Mouse (Mus musculus): ENCODE measurements around the gene Olfr1290.

Gene Olfr1290

DNA sequence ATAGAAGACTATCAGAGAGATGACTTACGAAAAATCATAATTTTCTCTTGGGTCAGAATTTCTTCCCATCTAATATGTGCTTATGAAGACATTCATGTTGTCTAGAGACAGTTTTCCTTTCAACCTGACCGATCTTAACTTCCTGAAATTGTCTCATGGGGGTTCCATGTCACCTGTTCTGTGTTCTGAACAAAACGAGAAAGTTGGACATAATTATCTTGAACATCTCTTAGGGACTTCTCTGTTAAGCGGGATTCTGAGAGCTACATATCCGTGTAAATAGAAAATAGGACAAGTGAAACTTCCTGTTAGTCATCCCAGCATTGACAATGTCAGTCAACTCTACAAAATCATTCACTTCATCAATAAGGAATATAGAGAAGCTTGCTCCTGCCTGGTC, at the start of gene Olfr1290:
TSS of gene Olfr1290 (minus strand) at position 101 of the 400 bp plus-strand sequence.
- DNase-seq (ENCODE audit: low read depth, low spot score), result no peak

GRCm38 (mm10) chr2:111540191-111540590, 46.6 kb upstream of the Olfr1290 start, which contains the start of gene Olfr1294:
TSS of gene Olfr1294 (minus strand) at chr2:111540291.
- DNase-seq (ENCODE audit: low read depth, low spot score), result no peak

GRCm38 (mm10) chr2:111524903-111525302, 31.3 kb upstream of the Olfr1290 start, which contains the start of gene Olfr1293-ps:
TSS of gene Olfr1293-ps (plus strand) at chr2:111525203.
- no peak for DNase-seq (ENCODE audit: low read depth, low spot score)

DNA sequence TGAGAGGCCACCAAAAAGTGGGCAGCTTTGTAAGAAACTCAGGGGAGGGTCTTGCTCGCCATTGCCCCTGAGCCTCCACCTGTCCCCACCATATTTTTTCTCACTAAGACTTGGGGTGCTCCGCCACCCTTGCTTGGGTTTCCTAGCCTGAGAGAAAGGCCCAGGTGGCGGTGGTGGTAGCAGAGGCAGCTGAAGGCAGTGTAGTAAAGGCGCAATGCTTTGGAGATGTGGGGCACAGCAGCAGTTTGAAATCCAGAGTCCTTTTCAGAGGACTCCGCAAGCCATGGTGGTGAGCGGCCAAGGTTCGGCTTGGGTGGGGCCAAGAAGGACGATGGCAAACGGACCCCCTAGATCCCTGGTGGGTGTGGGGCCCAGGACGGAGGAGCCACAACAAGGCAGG, 23.8 kb upstream of the Olfr1290 start:
- no peak for DNase-seq (ENCODE audit: low read depth, low spot score)

GRCm38 (mm10) chr2:111496880-111497279, 3.3 kb upstream of the Olfr1290 start, which contains the start of gene Olfr1291-ps1:
TSS of gene Olfr1291-ps1 (plus strand) at chr2:111497180.
- DNase-seq (ENCODE audit: low read depth, low spot score), result no peak

DNA sequence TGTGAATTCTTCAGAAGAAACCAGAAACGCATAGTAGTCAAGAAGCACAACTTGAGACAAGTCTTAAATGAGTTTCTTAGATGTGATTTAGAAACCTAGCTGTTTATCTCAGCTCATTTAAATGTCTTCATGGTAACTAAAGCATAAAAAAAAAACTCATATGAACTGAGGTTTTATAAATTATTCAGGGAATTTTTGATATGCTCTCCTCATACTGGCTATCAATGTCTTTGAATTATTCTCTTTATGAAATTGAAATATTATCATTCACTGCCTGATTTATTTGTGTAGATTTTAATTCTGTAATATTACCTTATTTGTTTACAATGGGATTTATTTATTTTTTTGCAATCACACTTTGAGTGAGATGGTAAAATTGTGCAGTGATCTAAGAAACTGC, 13.1 kb downstream of the Olfr1290 start, which contains the start of gene Olfr1289:
TSS of gene Olfr1289 (plus strand) at position 301 of the 400 bp plus-strand sequence.
- no peak for DNase-seq (ENCODE audit: low read depth, low spot score)

GRCm38 (mm10) chr2:111473801-111474200, 19.8 kb downstream of the Olfr1290 start, which contains the start of gene Olfr1288:
TSS of gene Olfr1288 (plus strand) at chr2:111474101.
- no peak for DNase-seq (ENCODE audit: low read depth, low spot score)

DNA sequence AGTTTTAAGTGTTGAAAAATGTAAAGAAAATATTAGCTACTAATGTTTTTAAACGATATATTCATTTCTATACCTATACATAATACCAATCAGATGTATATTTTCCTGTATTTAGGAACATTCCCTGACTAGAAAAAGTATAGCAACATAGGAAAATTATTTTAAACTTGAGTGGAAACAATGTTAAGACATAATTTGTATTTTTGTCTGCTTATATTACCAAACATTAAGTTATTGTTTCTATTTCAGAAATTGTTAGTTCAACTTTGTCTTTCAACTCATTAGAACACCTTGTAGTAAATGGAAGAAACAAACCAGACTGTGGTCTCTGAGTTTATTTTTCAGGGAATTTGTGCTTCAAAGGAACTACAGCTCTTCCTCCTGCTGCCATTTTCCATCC, 44.8 kb downstream of the Olfr1290 start, which contains the start of gene Olfr1287:
TSS of gene Olfr1287 (plus strand) at position 301 of the 400 bp plus-strand sequence.
- DNase-seq (ENCODE audit: low read depth, low spot score), result no peak

Data from WW6 (cell line).